Mouse (Mus musculus) fibroblast of lung, adult 2 months (primary cell): ENCODE data around the gene Rfx2.
A peak's percentile ranks its signal among the peaks of the same experiment; 100 is the strongest.

Experiments
- DNase-seq: peaks from one replicate; pipeline ENCODE4 v3.0.0-alpha.2; 2011; ENCODE audit warnings: low read depth

Rfx2 gene

GRCm38 (mm10) chr17:56780291-56780978 is 50.4 kb downstream of the Rfx2 start:
- no peak for DNase-seq

DNA sequence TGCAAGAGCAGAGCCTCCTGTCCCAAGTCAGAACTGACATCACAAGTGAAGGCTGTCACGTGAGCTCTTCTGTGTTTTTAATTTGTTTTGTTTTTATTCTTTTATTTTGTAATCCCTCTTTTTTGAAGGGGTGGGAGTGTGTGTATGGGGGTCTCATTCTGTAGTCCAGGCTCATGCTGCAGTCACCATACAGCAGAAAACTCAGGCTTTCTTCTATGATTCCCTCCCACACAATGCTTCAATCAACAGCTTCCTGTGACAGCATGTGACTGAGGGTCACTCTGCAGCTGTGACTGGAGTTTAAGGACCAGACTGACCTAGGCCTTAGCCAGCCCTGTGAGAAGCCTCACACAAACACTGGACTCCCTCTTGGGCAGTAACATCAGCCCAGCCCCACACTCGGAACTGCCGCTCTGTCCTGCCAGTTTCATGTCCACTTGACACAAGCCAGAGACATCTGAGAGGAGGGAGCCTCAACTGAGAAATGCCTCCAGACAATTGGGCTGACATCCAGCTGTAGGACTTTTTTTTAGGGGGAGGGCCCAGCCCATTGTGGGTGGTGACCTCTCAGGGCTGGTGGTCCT is 51.9 kb downstream of the Rfx2 start:
- no peak for DNase-seq

GRCm38 (mm10) chr17:56777568-56777967 is 53.2 kb downstream of the Rfx2 start:
- no peak for DNase-seq

DNA sequence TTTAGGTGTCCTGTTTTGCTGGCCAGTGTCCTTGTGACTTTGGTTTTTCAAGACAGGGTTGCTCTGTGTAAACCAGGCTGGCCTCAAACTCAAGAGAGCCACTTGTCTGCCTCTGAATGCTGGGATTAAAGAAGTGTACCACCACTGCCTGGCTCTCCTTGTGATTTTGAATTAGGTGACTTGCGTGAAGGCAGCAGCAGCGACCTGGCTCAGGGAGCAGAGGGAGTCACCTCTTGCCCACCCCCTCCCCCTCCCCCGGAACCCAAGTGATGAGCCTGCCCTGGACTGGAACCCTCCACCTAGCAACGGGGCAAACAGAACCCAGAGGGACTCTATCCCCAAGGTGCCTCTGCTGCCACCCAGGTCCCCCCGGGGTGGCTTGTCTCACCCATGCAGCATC is 60.9 kb downstream of the Rfx2 start, which contains the start of gene Prr22:
TSS of gene Prr22 (plus strand) at position 301 of the 400 bp plus-strand sequence.
- no peak for DNase-seq

DNA sequence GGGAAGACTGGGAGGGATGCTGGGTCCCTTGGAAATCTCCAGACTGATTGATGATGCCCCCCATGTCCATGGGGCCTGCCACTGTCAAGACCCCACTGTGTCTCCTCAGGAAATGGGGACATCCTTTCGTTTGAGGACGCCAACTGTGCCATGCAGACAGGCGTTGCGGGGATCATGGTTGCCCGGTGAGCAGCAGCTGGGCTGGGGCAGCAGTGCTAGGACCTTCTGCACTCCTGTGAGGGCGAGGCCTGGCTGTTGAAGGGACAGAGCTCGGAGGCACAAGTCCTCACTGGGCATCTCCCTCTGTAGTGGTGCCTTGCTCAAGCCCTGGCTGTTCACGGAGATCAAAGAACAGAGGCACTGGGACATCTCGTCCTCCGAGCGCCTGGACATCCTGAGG is 61.9 kb downstream of the Rfx2 start:
- no peak for DNase-seq

DNA sequence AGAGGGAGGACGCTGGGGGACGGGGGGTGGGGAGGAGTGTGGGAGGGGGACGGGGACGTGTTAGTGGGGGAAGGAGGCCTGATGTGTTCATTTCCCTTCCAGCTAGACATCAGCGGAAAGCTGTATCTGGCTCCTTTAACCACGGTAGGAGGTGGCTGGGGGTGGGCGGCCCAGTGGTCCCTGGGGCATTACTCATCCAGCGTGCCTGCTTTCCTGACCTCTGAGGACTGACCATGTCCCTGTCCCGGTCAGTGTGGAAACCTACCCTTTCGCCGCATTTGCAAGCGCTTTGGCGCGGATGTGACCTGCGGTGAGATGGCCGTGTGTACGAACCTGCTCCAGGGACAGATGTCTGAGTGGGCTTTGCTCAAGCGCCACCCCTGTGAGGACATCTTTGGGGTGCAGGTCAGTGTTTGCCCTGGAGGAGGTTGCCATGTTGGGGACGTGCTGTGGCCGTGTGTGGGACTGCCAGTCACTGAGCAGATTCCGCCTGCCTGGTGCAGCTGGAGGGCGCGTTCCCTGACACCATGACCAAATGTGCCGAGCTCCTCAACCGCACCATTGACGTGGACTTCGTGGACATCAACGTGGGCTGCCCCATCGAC is 63.2 kb downstream of the Rfx2 start:
- DNase-seq = no peak

DNA sequence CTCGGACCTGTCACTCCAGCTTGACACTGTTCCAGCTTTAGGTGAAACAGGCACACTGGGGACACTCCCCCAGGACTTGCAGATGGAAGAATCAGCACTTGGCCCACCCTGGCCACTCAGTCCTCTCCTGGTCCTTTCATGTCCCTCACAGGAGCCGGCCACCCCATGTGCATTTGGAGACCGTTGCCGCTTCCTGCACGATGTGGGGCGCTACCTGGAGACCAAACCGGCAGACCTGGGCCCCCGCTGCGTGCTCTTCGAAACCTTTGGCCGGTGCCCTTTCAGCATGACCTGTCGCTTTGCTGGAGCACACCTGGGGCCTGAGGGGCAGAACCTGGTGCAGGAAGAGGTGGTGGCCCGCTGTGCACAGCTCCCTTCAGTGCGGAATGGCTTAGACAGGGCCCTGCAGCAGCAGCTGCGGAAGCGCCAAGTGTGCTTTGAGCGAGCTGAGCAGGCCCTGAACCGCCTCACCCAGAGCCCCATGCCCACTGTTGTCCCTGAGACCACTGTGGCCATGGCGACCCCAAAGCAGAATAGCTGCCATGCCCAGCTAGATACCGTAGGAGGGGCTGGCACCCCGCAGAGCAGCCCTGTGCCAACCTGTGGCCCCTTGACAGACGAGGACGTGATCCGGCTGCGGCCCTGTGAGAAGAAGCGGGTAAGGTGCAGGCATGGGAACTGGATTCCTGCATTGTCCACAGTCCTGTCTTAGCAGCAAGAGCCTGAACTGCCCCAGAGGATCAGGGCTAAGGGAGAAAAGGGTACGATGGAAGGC is 64.0 kb downstream of the Rfx2 start:
- DNase-seq = no peak

- no peak for DNase-seq
Observed at GRCm38 (mm10) chr17:56765431-56765830, 65.4 kb downstream of the Rfx2 start.

- peak; percentile 77 for DNase-seq
Observed at GRCm38 (mm10) chr17:56764474-56765354, 66.1 kb downstream of the Rfx2 start, which contains the start of gene Dus3l. Gene Dus3l, plus strand, starts transcription at chr17:56764757.

DNA sequence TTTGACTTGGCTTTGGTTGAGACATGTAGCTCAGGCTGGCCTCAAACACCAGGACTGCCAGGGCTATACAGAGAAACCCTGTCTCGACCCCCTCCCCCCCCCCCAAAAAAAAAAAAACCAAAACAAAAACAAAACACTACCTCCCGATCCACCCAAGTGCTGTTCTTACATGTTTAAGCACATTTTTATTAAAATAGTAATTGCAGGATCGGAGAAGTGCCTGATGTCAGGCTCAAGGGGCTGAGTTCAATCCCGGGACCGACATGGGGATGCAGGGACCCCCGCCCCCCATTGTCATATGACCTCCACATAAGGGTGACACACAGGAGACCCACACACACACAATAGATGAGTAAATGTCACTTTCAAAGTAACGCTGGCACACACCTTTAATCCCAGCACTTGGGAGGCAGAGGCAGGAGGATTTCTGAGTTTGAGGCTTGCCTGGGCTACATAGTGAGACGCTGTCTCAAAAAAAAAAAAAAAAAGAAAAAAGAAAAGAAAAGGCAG is 67.0 kb downstream of the Rfx2 start:
- no peak for DNase-seq

DNA sequence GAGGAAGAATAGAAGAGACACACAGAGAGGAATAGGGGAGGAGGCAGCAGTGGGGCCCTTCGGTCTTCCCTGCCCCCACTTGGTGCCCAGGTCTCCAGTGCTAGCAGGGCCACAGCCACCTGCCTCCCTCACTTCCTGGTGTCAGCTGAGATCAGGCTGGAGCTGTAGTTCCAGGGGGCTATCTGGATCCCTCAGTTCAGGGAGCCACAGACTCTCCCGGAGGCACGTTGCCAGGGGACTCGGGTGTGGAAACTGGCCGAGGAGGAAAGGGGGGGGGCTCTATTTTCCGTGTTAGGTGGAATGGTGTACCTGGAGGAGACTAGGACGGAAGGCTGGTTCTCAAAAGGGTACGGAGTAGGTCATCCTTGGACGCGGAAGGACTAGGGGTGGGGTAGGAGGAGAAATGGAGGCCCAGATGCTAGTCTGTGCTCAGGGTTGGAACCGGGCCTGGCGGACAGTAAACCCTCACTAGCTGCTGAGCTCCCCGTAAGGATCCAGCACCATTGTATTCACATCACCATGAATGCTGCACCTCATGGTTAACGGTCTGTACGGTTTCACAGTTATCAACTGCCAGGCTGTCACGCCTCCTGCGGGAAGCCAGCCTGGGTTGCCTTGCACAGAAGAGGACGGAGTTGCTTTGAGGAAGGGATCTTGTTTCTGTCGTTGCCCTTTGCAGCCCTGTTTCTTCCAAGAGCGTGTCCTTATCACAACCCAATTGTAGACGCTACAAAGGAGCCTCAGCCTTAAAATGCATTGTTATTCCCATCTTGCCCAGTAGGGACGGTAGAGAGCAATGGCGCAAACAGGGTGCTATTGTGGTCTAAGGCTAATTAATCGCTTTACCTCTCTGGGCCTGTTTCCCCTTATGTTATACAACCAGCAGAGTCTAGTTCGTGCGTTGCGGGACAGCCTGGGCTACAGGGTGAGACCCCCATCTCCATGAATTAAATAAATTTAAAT is 67.8 kb downstream of the Rfx2 start:
- peak; percentile 25 for DNase-seq

DNA sequence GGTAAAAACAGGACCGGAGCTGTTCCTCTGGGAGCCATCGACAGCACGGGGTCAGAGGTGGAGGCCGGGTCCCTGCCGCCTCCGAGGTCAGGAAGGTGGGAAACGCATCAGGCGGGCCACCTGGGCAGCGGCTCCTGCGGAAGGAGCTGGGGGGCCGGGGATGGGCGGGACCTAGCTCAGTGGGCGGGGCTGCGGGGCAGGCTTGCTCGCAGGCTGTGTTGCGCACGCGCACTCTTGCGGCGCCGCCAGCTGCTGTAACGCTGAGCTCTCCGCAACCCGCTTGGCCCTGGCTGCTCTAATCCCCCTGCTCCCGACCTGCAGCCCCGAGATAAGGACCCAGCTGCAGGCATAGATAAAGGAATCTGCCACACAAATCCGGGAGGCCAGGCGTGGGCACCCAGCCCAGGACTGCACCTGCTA is 68.8 kb downstream of the Rfx2 start:
- peak; percentile 33 for DNase-seq

DNA sequence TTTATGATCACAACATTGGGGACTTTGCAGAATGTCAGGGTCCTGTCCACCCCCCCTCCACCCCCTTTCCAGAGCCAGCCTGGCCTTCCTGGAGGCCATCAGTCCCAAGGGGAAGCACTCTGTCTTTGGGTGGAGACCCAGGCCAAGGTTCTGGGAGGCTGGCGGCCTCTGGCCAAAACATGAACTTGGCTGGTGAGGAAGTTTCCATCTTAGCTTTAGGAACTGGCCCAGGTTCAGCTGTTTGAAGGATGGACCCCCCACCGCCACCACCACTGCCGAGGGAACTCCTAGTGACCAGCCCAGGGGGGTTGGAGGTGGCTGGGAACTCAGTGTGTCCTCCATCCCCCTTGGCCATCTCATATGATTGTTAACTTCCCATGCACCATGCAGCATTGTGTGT is 69.7 kb downstream of the Rfx2 start:
- no peak for DNase-seq

DNA sequence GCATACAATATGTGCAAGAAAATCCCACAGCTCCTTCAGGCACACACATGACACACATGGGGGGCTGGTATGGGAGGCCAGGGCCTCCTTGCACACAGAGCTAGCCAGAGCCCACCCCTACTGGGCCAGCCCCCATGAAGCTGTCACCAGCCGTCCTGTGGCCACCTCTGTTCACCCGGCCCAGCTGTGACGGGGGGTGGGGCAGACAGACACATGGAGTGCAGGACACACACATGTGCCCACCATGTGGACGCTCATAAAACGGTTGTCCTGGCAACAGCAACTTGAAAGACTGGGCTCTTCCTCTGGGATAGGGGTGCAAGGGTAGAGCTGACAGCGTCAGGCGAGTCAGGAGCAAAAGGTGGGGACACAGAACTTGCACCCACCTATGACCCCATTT is 71.6 kb downstream of the Rfx2 start:
- no peak for DNase-seq

DNA sequence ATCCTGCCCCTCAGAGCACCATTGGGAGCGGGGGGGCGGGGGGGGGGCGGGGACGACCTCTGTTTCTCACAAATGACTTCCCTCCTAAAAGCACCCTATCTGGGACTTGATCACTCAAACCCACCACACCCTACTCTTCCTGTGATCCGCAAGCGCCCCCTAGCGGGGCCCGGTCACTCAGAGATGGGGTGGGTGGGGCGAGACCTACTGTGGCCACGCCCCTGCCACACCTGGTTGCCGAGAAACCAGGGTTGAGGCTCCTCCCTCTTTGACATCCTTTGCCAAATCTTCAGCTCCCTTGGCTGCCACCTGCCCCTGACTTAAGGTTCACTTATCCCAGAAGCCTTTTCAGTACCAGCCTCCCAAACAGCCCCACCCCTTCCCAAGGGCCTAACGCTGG is 72.7 kb downstream of the Rfx2 start:
- no peak for DNase-seq

- DNase-seq = no peak
Observed at GRCm38 (mm10) chr17:56757416-56758123, 73.2 kb downstream of the Rfx2 start, which contains the start of gene Nrtn. Gene Nrtn, minus strand, starts transcription at chr17:56757530.

DNA sequence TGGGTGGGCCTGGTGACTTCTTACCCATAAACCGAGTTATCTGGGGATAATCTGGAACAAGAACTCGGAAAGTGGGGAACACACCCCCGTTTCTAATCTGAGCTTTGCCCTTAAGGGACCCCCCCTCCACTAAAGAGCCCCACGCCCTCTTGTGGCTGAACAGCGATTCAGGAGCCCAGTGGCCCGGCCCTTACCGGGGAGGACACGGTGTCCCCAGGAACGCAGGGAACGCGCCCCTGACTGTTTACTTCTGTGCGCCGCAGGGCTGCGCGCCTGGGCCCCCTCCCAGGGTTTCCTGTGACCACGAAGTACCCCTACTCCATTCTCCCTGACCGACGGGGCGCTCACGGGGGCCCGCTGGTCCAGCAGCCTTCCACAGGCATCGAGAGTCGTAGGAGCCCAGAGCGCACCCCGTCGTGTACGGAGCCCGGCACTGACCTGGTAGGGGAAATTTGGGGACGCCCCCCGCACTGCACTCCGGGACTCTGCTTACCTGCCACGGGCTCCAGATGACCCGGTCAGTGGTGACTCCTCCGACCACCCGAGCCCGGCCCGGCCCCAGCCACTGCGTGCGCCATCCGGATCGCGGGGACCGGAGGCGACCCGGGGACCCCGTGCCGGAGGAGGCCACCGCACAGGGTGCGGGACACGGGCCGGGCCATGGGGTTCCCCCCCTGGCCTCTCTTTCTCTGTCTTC is 74.0 kb downstream of the Rfx2 start:
- DNase-seq = no peak

GRCm38 (mm10) chr17:56754271-56755185 is 76.3 kb downstream of the Rfx2 start:
- no peak for DNase-seq
